Mouse (Mus musculus) layer of hippocampus, postnatal 25 days (tissue): ENCODE measurements around the gene Mup19. TPM values are rescaled to one million over a fixed set of nuclear protein-coding genes. Genes with fewer than 3 reads are reported as not detected.
"Not testable (repeated sequence)": the region's sequence is repeated elsewhere in the genome, so short reads cannot be mapped to it uniquely, and the experiment has no call there.

Source experiments
- DNase-seq, 2 experiments: peaks; one replicate each; pipeline ENCODE4 v3.0.0; 2022; ENCODE audit warnings: mixed read lengths in 2 of 2, low spot score in 1 of 2; ENCODE audit errors: extremely low spot score in 1 of 2
- total RNA-seq, 2 experiments: library from RNA; stranded (reverse); gene quantifications; 2 replicates each; pipeline ENCODE4 v1.2.3; 2021

Mup19 gene
- not detected for total RNA-seq

DNA sequence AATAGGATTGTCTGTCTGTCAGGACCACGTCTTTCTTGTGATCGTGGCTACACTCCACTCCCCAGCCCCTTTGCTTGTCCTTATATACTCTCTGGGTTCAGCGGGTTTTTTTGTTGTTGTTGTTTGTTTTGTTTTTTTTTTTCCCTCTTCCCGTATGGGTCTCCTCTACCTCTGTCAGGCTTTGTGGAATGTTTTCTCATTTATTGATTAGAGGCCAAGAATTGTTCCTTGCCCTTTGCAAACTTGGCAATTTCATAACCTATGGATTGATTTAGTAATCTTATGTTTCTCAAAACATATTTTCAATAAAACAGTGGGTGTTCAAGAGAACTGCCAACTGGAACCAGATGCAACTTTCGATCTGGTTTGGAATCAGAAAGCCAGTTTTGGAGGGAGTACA is at the start of gene Mup19:
TSS of gene Mup19 (minus strand) at position 101 of the 400 bp plus-strand sequence.
- not testable (repeated sequence) for DNase-seq

DNA sequence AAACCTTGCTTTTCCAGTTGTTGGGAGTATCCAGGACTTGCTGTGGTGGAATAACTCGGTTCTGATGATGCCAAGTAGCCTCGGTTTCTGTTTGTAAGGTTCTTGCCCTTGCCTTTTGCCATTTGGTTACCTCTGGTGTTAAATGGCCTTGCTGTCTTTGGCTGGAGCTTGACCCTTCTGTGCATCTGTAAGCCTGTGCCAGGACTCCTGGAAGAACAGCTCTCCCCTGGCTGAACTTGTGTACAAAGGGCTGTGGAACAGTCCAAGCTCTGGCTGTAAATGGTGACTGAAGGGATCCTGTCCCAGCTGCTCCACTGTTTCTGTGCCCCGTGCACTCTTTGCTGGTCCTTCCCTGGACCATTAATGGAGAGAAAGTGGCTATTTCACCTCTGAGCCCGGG is 47.1 kb upstream of the Mup19 start:
- DNase-seq, result no peak

DNA sequence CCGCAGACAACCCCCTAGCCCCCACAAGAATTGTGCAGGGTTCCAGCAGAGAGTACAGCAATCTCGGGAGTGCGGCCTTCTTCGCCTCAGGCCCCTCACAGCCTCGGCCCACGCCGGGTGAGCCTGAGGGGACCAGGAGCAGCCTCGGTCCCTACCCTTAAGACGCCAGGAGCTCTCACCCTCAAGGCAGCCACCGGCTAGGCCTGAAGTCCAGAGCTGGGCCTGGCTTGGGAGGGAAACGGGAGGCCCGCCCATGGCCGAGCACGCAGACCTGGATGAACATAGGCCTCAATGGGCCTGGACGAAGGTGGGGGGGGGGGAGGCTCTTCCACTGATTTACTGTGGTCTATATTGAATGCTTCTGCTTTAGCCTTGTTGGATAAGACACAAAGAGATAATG is 41.1 kb upstream of the Mup19 start:
- no peak for DNase-seq

DNA sequence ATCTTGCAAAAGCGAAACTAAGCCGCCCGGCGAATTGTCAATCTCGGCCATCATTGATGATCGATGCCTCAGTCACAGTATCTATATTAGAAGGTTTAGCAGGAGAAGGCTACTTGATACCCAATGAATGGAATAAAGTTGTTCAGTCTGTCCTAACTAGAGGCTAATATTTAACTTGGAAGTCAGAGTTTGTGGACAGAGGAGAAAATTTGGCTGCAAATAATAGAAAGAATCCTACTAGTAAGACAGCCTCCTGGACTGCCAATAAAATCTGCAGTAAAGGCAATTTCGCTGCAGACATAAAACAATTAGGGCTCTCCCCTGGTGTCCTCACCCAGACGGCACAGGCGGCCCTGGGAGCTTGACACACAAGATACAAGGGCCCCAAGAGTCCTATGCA is 40.5 kb upstream of the Mup19 start:
- not testable (repeated sequence) for DNase-seq

DNA sequence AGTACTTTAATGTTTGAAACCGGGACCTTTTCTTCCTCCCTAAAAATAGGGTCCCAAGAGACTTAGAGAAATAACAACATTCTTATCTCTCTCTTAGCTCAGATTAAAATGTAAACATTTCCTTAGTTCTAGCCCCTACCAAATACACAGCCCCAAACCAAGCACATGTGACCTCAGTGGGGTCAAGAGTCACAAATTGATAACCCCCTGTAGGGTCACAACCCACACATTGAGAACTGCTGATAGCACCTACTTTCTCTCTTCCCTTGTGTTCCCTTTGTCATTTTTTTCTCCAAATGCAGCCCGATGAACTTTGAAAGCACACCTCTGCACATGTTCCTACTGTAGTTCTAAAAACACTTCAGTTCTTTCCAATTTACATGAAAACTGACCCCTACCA is 33.5 kb upstream of the Mup19 start:
- DNase-seq, result no peak

DNA sequence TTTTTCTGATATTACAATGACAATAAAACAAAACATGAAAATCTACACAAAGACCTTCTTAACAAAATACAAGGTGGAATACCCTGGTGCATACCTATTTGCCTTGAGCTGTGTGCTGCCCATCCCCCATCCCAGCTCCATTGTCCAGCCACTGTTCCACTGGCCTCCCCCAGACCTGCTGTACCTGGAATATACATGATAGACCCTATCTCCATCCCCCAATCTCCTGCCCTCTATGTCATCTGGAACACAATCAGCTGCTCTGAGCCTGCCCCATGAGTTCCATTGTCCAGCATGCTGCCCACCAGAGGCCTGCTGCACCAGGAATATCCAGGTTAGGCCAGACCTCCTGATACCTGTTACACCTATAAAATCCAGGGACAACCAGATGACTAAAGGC is 31.4 kb upstream of the Mup19 start:
- no peak for DNase-seq

DNA sequence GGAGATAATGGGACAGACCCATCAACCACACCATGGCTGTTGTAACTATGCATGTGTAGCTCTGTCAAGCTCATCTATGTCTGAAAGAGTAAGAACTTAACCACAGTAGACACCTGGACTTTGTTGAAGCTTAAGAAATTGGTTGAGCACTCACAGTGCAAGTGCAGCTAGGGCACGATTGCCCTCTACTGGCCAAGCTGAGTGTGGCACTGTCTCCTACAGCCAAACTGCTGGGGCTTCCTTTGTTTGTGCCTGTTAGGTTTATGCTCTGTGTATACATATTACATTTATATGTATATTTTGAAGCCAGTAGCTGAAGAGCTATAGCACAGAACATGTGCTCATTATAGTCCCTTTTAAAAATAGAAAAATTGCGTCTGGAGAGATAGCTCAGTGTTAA is 29.1 kb upstream of the Mup19 start:
- peak; percentile 7 to 44 for DNase-seq

DNA sequence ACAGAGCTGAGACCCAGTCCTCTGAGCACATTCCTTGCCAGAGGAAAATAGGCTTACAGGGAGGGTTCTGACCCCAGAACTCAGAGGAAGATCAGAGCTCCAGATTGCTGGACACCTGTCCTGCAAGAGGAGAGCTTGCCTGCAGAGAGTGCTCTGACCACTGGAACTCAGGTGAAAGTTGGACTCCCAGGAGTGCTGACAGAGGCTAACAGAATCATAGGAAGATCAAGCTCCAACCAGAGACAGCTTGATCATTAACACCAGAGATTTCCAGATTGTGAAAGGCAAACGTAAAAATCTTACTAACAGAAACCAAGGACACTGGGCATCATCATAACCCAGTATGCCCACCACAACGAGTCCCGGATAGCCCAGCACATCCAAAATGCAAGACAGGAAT is 26.9 kb upstream of the Mup19 start:
- not testable (repeated sequence) for DNase-seq

DNA sequence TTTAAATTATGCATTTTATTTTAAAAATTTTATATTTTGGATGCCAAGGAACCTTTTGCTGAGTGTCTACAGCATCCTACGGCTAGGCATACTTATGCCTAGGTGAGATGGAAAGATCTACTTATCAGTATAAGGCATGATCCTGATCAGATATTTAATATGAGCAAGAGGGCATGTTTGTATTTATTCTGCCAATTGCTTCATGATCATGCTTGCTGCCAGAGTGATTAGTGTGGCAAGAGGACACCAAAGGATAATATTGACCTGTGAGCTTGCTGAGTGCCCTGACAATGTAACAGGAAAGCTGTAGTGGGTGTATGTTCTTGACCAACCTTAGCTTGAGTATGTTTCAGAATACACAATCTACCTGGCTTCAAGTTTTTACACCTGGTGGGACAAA is 7.6 kb upstream of the Mup19 start:
- DNase-seq, result not testable (repeated sequence)

DNA sequence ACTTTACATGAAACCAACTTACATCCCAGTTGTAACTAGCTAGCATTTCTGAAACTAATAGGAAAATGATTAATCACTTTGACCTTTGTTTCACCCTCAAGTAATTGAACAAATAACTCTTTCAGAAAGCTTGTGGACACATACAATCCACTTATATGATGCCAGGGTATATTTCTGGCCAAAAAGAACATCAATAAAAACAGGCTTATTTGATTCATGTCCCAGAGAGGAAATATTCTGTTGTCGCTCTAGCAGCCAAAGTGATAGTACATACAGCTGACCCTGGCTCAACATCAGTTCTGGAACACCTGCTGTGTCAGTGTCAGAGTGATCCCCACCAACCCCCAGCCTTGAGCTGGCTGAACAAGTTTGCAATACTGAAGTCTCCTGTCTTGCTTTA is 2.2 kb upstream of the Mup19 start:
- DNase-seq, result not testable (repeated sequence)

Other genes starting within 250 kb of the Mup19 start
- not detected for gene Mup17, start 186.4 kb downstream of the Mup19 start, total RNA-seq
- not detected for gene Mup18, start 108.1 kb downstream of the Mup19 start, total RNA-seq
- gene Mup5, start 53.0 kb upstream of the Mup19 start, total RNA-seq, result not detected